Mouse (Mus musculus) urinary bladder, postnatal 36 days (tissue): ENCODE data around the gene Rp9.
"Not testable (repeated sequence)": the region's sequence is repeated elsewhere in the genome, so short reads cannot be mapped to it uniquely, and the experiment has no call there.

Experiments
- DNase-seq, 2 experiments: peaks; one replicate each; pipeline ENCODE4 v3.0.0; 2022; ENCODE audit warnings: low spot score in 2 of 2, mixed read lengths in 1 of 2

Gene Rp9

DNA sequence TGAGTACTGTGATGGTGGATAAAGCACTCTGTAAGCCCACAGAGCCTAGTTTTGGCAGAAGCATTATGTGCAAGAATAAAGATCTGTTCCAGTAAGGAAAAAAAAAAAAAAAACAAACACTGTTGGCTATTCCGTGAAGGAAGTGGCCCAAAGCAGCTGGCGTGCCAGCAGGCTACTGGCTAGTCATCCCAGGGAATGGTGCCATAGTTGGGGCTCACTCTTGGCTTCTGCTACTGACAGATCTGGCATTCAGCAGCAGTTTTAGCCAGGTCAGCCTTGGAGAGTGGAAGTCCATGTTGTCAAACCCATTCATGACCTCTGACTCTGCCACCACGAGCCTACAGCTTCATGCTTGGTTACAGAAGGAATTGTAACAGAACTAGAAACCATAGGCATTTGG, 7.6 kb downstream of the Rp9 start:
- peak in 1 of 2 experiments; percentile 45 for DNase-seq

- DNase-seq: peak in 1 of 2 experiments; percentile 9
These were observed 12.3 kb downstream of the Rp9 start for GRCm38 (mm10) chr9:22457142-22457835.

- no peak for DNase-seq
These were observed 14.5 kb downstream of the Rp9 start for GRCm38 (mm10) chr9:22455041-22455440.

DNA sequence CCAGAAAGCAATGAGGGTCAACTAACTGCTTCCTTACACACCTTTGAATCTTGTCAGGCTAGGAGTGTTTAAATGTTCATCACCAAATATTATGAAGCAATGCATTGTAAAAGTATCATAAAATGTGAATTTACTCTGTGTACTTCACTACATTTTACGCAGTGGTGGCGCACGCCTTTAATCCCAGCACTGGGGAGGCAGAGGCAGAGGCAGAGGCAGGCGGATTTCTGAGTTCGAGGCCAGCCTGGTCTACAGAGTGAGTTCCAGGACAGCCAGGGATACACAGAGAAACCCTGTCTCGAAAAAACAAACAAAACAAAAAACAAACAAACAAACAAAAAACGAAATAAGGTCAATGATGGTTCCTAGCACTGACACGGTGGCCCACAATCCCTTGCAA, 15.6 kb downstream of the Rp9 start, which contains the start of gene Gm17545:
Gm17545 (plus strand) TSS at position 301 of the 400 bp plus-strand sequence.
- not testable (repeated sequence) for DNase-seq

GRCm38 (mm10) chr9:22453501-22453924, 16.0 kb downstream of the Rp9 start:
- DNase-seq: no peak

DNA sequence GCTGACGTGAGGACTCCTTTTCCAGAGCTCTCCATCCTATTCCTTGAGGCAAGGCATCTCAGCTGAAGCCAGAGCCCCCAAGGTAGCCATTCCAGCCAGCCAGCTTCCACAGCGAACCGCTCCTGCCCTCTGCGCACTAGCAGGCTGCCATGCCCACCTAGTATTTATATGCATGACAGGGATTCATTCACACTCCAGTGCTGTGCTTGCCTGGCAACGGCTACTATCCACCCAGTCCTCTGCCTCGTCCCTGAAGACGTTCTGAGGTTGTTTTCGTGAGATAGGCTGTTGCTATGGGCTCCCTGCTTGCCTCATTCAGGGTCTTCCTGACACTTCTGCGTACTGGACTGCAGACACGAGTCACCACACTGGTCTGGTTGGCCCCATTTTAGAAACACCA, 16.8 kb downstream of the Rp9 start:
- DNase-seq: no peak

DNA sequence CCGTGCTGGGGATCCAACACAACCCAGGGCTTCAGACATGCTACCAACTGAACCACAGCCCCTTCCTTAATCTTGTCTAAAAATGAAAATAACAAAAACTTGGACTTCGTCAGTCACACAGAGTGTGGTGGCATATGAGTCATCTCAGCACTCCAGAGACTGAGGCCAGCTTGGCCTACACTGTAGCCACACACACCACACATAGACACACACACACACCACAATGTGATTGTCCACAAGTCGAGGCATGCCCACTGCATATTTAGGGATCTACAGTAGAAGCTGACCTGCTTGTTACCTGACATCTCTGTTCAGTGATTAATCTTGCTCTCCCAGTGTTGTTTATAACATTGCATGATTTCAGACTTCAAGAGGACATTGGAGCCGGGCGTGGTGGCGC, 20.3 kb downstream of the Rp9 start:
- no peak for DNase-seq

GRCm38 (mm10) chr9:22448420-22448819, 21.1 kb downstream of the Rp9 start:
- DNase-seq: no peak

DNA sequence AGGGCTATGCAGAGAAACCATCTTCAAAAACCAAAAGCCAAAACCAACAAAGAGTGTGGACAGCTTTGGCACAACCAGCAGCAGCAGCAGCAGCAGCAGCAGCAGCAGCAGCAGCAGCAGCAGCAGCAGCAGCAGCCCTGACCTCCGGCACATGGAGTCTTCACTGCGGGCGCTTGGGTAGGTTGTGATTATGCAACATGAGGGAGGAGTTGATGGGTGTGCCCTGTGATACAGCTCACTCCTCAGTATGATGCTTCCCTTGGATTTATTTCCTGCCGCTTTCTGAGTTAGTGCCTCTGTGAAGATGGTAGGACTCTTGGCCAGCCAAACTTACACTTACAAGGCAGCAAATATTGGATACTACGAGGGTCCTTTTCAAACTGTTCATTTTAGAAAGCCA, 22.3 kb downstream of the Rp9 start:
- DNase-seq: no peak

DNA sequence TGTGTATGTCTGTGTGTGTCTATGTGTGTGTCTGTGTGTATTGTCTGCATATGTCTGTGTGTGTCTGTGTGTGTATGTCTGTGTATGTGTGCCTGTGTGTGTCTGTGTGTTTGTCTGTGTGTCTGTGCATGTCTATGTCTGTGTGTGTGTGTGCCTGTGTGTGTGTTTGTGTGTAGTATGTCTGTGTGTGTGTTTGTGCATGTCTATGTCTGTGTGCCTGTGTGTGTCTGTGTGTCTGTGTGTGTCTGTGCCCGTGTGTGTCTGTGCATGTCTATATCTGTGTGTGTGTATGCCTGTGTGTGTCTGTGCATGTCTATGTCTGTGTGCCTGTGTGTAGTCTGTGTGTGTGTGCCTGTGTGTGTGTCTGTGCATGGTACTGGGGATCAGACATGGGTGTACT, 24.4 kb downstream of the Rp9 start:
- no peak for DNase-seq

DNA sequence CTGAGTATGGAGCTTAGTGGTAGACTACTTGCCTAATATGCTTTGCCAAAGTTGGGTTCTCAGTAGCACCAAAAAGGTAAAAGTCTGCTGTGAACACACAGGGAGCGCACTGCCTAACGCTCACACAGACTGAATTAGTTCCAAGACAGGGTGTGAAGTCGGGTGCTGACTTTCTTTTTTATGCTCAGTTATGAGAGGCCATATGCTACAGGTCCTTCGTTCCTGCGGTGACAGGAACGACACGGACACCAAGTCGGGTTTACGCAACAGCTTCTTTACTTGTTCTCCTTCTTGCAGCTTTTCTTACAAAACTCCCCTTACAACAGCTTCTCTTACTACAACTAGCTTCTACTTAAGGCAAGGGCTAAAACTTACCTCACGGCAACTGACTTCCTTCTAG, 26.4 kb downstream of the Rp9 start:
- no peak for DNase-seq

DNA sequence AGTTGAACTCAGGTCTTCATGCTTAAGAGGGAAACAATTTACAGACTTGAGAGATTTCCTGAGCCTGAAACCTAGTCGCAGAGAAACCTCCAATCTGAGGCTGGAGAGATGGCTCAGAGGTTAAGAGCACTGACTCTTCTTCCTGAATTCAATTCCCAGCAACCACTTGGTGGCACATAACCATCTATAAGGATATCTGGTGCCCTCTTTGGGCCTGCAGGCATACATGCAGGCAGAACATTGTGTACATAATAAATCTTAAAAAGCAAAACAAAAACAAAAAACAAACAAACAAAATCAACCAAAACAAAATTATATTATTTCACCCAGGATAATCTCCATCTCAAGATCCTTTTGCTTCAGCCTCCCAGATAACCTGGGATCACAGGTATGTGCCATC, 30.7 kb downstream of the Rp9 start:
- no peak for DNase-seq

DNA sequence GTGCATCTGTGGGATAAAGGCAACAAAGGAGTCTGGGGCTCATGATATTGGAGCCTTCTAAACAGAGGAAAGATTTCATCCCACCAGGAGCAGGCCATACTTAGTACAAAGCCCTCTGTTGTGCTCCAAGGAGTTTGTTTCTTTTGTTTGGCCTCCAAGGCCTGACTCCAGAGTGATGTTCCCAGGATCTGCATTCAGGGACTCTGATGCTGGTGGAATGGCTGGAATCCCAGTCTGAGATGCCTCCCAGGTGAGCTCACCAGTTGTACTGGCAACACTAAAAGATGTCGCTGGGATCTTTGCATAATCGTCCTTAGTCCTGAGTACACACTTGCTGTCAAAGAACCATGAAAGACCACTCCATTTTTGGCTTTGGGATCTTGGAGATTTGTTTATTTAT, 35.4 kb downstream of the Rp9 start:
- no peak for DNase-seq

GRCm38 (mm10) chr9:22433221-22433620, 36.3 kb downstream of the Rp9 start:
- no peak for DNase-seq

DNA sequence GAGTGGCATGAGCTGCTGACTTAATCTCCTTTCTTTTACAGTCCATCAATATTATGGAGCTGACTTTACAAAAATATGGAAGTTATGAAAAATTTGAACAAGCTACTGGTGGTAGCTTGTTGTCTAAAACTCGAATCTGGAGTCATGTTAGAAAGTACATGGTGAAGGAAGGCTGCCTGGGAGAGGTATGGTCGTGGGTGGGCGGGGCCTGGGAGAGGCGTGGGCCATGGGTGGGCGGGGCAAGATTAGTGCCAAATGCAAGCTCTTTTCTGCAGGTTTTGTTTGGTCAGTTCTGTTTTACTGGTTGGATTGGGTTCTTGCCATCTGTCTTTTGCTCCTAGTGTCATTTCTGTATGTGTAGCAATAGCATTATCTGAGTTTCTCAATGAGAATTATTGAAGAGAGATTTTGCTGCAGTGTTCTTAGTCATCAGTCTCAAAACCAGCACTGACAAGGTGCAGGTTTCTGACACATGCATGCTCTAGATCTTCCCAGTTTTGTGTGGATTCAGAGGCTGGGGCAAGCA, 39.2 kb downstream of the Rp9 start:
- no peak for DNase-seq

GRCm38 (mm10) chr9:22429533-22430241, 39.9 kb downstream of the Rp9 start:
- no peak for DNase-seq

DNA sequence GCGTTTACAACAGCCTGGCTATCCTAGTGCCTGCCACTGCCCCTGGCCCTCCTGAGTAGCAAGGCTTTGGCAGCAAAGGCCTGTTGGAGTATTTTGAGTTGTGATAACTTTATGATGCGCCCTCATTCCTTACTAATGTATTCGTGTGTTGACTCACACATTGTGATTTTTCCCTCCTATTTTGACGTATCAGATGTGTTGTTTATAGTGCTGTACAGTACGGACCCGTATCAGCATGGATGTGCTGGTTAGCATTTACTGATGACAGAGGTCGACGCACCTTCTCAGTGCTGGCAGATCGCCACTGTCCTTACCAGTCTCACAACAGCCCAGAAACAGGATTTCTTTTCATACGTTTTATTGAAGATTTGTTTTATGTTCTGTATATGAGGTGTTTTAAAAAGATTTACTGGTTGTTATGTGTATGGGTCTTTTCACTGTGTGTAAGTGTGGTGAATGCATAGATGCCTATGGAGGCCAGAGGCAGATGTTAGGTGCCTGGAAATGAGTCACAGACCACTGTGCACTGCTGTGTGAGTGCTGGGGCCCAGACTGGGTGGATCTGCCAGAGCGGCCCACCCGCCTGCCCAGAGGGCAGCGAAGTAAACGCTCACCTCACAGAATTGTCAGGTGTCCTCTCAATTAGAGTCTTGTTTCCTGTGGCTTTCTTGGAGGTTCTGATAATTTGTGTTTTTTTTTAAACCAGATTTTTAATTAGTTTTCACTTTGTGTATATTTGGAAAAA, 40.7 kb downstream of the Rp9 start:
- no peak for DNase-seq

- no peak for DNase-seq
These were observed 41.4 kb downstream of the Rp9 start for GRCm38 (mm10) chr9:22428028-22428665.

- DNase-seq: no peak
These were observed 44.8 kb downstream of the Rp9 start for GRCm38 (mm10) chr9:22424719-22425118.

DNA sequence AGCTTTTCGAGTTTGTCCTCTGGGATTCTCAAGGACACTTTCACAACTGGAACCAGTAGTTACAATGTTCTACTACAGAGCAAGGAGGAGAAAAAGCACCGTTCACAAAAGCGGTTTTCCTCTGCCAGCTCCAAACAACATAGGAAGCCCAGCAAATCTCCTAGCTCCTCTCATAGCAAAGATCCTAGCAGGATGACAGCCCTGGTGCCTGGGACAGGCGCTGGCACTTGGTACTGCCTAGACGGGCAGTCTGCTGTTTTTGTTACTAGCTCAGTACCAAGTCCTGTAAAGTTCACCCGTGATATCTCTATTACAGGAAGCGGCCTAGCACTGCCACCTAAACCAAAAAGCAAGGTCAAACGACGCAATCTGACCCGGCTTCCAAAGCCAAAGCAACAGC, 45.3 kb downstream of the Rp9 start:
- no peak for DNase-seq

DNA sequence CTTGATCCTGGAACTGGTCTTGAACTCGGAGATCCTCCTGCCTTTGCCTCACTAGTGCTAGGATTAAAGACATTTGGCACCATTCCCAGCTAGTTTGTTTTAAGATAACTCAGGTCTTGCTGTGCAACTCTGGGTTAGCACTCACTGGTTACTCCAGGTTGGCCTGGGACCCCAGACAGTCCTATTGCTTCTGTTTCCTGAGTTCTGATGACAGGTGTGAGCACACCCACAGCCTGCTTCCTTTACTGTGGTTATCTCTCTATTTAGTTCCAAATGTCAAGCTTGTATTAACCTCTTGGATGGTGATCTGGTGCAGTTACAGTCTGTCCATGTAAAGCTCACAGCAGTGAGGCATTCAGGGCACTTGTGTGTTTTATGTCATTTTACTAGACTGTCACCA, 46.0 kb downstream of the Rp9 start:
- no peak for DNase-seq

- no peak for DNase-seq
These were observed 47.0 kb downstream of the Rp9 start for GRCm38 (mm10) chr9:22422559-22422958.
